Mouse (Mus musculus) c-Kit-positive CD71-positive TER-119-positive erythroid progenitor cells, embryonic 14.5 days (primary cell): ENCODE data around the gene Ankdd1b.
A peak's percentile ranks its signal among the peaks of the same experiment; 100 is the strongest.

Source experiments
- DNase-seq: peaks from one replicate; pipeline ENCODE4 v3.0.0-alpha.2; 2013; ENCODE audit warnings: low spot score

Ankdd1b gene

DNA sequence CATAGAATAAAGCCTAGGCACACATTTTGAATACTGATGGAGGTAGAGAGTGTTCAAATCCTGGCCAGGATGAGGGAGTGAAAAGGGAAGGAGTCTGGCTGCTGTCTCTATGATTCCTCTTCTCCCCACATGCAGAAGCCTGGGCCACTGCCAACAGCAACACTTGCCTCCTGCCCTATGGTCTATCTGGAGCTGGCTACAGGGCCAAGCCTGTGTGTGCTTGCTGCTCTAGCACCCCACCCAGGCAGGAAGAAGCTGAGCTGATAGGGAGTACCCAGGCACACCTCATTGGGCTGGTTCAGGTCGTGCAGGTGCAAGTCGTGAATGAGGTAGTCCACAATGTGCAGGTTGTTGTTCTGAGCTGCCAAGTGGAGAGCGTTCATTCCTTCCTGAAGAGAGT, 16.7 kb downstream of the Ankdd1b start:
- no peak for DNase-seq

DNA sequence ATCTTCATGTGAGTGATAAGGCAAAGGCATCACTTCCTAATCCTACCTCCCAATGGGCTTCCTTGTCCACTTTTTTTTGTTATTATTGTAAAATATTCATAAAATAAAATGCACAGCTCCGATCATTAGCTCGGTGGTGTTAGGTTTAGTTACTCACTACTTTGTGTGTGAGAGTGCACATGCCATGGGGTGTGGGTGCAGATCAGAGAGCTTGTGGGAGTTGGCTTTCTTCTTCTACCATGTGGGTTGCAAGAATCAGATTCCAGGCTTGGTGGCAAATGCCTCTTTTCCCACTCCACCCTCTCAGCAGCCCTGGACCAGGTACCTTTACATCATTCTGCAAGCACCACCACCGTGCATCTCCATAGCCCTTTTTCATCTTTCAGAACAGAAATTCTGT, 18.4 kb downstream of the Ankdd1b start:
- no peak for DNase-seq

DNA sequence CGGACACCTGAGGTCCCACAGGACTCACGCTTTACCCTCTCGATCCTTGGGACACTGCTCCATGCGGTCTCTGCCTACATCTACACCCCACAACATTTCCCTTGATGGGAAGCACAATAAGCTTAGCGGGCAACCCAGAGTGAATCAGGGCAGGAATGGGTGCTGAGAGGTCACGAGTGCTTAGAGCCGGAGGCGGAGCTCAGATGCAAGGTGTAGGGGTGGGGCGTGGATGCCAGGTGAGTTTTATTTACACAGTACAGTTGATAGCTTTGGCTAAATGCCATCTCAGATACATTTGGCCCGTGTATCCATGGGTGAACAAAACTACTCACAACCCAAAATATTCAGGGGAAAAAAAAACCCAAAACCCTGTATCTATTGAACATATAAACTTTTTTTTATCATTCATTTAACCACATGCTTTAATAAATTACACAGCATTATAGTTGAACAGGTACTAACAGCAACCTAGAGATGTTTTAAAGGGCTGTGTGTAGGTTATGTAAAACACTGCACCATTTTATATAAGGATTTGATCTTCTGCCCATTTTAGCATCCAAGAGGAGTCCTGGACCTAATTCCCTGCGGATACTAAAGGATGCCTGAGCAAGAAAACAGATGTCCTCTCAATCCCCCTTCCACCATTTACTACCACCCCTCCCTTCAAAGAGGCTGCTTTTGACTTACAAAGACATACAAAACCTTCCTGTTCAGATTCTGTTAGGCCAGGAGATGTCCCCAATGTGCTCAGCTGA, 19.4 kb downstream of the Ankdd1b start:
- DNase-seq = no peak

DNA sequence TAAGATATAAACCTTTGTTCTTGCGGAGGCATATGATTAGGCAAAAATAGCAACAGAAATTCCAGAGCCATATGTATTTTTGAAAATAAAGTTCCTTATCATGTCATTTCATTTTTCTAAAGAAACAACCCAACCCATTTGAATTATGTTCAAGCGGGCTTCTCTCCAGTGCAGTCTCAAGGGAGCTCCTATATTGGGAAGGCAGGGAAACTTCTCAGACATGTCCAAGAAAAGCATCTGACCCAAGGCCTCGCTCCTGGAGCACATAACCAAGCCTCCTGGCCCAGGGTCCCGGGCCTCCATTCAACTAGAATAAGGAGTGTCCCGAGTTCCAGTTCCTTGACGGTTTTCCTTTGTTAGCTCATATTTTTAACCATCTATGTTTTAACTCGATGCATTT, 20.1 kb downstream of the Ankdd1b start:
- DNase-seq = no peak

DNA sequence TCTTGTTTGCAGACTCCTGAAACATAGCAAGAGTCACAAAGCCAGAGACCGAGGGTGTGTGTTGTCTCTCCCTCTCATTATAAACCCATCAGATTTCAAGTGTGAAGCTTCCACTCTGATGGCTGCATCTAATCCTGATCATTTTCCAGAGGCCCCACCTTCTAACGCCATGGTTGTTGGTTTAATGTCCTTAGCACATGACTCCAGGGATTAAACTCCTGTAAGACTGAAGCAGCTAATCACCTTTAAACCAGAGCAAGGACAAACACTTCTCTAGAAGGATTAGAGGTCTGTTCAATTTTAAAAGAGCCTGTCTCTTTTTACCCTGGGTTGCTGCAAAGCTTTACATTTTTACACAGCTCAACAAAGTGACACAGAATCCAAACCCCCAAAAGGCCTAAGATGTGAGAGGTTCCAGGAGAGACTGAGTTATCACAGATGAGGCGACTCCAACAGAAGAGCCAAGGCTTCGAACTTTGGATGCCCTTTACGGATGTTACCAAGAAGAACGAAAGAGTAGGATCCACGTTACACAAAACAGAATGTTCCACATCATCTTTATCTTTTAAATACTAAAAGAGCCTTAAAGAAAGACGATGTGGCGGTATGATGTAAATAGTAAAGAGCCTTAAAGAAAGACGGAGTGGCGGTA, 20.7 kb downstream of the Ankdd1b start:
- DNase-seq = no peak

DNA sequence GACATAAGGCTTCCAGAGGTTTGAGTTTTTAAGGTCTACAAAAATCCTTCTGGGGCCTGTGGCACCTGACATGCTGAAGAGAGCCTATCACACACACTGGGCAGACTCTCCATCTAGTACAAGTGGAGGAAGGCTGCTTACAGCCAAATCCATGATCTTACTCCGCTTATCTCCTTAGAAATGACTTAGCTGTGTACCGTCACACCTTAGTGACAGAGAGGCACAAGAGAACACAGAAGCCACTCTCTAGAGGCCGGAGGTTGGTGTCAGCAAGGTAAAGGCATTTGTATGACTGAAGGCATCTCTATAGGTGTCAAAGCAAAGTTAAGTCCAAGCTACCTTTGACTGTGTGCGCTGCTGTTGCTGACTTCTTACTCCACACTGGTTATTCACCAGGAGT, 30.6 kb downstream of the Ankdd1b start:
- DNase-seq = no peak

DNA sequence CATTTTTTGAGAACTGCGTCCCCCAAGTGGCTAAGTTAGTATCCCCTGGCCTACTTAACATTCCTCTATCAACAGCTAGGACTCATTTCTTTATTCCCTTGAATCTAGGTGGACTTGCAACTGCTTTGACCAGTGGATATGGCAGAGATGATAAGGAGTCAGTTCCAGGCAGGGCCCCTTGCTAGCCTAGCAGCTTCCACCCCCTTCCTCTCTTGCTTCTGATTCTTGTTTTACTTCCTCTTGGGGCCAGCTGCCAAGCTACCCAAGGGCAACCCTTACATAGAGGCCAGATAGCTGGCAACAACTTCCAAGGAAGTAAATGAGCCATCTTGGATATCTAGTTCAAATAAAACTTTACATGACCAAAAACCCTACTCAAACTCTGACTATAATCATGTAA, 34.1 kb downstream of the Ankdd1b start:
- no peak for DNase-seq

DNA sequence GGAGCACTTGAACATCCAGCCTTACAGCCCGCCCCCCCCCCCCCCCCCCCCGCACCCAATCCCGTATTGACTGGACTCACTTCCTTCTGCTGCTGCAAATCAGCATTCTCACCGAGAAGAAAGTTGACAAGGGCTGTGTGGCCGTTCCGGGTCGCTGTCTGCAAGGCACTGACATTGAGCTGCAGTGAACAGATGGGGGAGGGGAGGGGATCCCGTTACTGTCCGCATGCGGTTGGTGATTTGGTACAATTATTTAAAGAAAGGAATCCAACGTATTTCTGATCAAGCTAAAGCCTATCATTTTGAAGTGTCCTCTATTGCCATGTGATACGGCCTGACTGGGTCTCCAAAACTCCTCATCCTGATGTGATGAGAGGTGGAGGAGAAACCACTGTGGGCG, 35.2 kb downstream of the Ankdd1b start:
- no peak for DNase-seq

DNA sequence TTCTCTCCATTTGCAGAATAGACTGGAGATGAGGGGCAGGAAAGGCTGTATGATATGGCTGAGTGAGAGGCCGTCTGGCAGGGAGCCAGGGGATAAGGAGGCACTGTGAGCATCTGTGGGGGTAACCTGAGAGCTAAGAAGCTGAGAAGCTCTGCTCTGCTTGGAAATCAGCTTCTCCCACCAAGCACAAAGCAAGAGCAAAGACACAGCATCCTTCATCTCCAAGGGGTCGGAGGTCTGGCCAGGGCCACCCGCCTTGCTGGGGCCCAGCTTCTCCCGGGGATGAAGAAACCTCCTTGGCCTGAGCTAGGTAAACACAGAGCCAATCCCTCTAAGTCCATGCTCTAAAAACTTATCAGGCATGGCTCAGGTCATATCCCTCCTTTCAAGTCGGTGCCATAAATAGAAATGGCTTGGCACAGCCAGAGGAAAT, 36.1 kb downstream of the Ankdd1b start:
- no peak for DNase-seq

DNA sequence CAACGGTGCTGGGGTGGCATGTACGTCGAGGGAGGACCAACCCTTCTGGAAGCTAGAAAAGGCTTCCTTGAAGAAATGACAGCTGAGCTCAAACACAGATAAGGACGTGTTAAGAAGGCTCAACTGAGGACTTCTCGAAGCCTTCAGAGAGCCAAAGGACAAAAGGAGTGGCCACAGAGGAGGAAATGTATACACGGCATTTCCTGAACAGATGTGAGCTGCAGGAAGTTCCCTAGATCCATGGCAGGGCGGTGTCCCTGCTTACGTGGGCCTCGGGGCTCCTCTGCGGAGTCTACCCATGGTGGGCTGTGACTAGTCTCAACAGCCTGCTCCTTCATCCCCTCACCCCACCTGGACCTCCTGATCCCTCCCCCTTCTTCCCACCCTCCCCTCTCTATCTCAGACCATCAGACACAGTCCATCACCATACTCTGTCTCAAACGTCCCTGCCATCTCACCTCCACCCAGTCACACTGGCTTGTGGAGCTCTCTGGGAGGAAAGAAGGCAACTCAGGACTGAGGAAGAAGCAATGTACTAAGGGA, 37.3 kb downstream of the Ankdd1b start:
- no peak for DNase-seq

DNA sequence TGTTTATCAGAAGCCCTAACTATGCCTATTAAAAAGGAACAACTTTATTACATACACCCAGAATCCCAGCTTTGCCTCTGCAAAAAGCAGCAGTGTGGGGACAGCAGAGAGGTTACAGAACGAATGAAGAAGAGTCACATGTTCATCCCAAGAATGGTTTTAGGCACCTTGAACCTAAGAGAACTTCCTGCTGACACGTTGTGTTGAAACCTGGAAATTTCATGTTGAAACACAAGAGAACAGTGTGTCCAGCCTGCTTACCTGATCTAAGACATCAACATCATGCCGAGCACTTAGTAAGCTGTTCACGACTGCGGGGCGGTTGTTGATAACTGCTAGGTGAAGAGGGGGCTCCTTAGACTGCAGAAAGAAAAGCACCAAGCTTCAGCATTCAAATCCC, 38.0 kb downstream of the Ankdd1b start:
- no peak for DNase-seq

DNA sequence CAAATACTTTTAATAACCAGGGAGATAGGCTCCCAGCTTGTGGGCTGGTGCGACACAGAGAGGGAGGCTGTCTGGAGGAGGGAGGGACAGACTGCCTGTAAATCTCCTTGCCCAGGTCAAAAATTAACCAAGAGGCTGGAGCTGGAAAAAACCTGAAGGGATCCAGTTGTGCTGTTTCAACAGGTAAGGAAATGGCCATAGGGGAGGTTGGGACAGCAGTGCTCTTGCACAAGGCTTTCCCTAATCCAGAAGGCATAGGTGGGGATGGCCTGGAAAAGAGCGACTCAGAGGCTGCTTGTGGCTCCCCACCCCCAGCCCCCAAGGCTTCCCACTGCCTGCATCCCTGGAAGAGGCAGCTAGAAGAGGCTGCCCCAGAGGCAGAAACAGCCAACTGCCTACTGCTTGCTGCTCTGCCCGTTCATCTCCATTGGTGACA, 38.6 kb downstream of the Ankdd1b start:
- DNase-seq = no peak

DNA sequence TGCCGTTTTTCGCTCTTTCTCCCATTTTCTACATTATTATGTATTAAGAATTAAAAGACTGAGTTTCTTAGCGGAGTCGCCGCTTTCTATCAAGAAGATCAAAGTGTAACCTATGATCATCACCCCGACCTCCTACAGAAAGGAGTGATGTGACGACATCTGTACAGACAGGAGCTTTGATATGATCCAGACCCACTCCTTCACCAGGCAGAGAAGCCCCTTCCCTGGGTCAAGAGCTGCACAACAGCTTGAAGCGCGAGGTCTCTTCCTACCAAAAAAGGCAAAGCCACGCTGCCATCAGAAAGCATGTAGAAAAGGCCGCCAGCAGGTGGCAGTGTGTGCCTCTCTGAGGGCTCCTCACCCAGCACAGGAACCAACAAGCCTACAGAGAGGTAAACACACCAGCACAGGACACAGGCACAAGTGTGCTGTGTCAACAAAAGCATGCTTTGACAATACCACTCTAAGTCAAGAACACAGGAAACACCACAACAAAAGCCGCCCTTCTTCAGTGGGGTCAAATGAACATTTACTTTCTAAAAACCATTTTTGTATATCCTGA, 39.3 kb downstream of the Ankdd1b start:
- DNase-seq = peak; percentile 72

DNA sequence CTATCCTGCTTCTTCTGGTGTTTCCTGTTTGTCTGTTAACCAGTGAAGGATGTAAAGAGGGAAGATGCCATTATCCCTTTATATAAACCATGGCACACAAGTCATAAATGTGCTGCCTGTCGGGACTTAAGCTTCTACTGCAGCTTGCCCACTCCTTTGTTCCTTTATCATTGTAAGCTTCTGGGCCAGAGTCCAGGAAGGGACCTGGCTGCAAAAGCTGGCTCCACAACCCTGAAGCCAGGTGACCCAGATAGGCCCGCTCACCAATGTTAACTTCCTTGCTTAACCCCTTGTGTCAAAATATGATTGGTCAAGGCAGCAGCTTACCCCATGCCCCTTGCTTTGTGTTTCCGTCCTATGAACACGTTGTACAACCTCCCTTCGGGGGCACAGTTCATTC, 42.5 kb downstream of the Ankdd1b start:
- DNase-seq = no peak

DNA sequence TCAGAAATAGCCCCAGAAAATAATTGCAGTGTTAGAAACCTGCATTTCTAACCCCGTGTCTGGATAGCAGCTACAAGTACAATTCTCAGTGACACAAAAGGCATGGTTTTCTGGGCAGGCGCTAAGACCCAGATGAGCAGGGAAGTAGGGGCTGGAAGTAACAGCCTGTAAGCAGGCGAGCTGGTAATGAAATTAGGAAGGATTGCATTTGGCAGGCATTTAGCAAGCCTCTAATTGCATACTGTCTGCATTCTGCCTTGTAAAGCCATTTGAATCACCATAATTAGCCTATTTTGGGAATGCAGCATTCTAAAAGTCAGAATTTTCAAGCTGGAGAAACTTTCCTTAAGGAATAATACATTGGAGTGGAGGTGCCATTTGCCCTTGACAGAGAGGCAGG, 45.0 kb downstream of the Ankdd1b start:
- no peak for DNase-seq

DNA sequence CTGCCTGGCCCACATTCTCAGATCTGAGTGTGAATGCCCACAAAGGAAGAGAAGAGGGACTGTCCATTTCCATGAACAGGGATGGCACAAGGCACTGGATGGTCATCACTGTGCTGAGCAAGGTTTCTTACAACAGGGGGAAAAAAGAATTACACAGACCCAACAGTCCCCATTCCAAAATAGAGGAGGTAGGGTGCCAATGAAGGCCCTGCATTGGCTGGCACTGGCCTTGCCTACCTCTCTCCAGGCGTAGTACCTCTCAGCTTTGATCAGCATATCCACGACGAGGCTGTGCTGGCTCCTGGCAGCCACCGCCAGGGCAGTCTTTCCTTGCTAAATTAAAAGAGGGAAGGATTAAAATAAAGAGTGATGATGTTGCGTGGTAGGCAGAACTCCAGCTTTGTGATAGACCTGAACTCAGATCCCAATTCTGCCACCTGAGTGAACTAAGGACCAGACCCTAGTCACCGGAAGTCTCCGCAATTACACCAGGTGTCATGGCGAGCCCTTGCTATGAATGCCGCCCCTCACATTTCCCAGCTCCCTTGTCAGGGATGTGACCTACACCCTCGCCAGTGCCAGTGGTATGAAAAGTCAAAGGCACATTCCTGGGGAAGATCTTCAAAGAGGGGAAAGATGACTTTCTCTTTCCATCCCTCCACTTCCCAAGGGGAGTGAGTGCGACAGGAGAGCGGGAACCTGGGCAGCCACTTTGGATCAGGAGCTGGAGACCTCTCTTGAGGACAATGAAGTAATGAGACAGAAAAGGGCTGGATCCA, 46.3 kb downstream of the Ankdd1b start:
- DNase-seq = no peak

DNA sequence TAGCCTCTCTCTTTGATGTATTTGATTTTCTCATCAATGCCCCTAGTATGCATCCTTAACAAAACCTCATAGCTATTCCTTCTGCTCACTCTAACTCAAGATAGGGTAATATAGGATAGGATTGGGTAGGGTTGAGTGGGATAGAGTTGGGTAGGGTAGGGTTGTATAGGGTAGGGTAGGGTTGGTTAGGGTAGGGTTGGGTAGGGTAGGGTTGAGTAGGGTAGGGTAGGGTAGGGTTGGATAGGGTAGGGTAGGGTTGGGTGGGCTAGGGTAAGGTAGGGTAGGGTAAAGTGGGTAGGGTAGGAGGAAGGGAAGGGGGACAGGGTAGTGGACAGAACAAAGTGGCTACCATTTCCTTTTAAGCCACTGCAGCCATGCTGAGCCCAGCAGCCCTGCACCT, 49.8 kb downstream of the Ankdd1b start:
- DNase-seq = no peak

DNA sequence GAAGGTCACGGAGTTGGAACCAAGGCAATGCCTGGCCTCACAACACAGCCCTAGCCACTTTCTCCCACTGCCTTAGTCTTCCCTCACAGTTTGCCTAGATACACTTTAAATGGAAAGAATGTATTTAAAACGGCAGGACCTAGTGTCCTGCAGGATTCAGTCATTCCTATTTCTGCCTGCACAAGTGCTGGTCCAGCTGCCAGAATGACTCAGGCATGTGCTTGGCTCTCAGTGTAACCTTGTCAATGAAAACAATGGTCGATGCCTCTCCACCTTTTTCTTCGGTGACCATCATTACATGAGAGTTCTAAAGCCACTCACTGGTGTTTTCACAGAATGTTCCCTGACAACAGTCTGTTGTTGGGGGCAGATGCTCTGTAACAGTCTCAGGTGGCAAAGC, 52.5 kb downstream of the Ankdd1b start:
- DNase-seq = no peak

DNA sequence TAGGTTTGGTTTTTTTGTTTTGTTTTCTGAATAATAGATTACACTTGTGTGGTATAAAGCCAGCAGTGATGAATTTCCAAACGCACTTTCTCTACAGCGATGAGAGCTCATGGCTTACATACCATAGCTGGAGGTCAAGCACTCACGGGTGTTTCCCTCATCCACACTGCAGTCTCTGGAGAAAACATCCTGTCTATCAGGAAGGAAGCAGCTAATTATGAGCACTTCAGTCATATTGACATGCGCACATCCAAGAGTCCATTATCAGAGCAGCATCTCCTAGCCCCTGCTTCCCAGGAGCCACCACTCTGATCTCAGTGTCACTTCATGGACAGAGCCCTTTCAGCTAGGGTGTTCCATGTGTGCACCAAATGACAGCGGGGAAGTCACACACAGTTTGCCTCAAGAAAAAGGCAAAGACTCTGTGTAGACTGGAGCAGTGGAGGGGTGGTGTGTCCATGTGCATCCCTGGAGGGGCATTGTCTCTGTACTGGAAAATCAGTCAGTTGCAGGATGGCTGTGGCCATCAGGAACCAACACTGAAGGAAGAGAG, 53.7 kb downstream of the Ankdd1b start:
- DNase-seq = no peak

DNA sequence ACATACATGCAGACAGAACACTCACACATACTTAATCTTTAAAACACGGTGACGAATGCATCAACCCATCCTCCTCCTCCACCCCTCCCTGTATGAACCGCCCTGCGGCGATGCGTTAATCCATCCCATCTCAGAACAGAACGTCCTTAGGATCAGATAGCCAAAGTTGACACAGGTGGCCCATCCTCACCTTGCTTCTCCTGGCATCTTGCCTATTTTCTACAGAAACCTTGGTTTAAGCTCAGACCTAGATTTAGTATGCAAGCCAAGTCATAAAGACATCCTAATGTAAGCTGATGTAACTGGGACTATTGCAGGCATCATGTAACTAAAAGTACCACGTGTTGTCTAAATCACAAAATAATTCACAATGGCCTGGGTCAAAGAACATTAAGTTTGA, 54.6 kb downstream of the Ankdd1b start:
- no peak for DNase-seq

DNA sequence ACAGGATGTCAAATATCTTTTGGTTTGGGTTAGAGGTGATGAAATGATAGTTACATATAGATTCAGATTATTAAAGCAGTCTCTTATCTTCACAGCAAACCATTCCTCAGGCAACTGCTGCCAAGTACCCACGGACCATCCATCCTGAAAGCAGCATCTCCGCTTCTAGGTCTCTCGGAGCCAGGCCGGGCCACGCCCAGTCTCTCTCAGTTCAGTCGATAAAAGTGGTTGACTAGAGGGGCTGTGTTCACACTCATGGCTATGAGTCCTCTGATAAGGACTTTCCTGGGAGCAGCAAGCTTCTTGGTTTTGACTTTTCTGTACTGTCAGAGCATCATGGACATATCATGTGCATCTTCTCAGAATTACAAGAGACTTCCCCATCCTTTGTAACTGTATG, 56.6 kb downstream of the Ankdd1b start:
- DNase-seq = no peak

DNA sequence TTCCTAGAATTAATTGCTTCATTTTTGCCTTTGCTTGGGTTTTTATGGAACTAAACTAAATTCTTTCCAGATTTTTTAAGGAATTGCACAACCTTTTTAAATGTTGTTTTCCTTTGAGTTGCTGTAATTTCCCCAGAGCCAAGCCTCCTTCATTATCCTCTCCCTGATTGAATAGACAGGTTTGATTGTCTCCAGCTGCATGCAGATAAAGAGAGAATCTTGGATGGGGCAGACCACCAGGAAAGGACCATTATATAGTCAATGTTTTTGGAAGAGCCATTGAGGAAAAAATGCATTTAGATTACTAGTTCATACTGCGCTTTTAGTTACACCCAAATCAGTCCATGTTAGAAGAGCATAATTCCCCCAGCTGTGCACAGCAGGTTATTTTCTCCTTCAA, 62.2 kb downstream of the Ankdd1b start:
- DNase-seq = no peak
